Mouse (Mus musculus) T-cell, adult 2 months (primary cell): ENCODE measurements at regions not wholly inside any gene's neighbourhood (a gene's known extent, or its start where the extent isn't known, plus 50 kb on each side); places are given as distances from the start of the nearest gene placed in this dataset.

Experiments used
- DNase-seq: peaks from one replicate; pipeline ENCODE4 v3.0.0; 2022; ENCODE audit warnings: low spot score

GRCm38 (mm10) chr1:90668787-90669186, 66.0 kb downstream of the Cops8 start:
- DNase-seq: no peak

- DNase-seq: no peak
Measured at GRCm38 (mm10) chr1:90669237-90669636, 66.5 kb downstream of the Cops8 start.

GRCm38 (mm10) chr1:90670346-90670745, 67.6 kb downstream of the Cops8 start:
- DNase-seq: no peak

DNA sequence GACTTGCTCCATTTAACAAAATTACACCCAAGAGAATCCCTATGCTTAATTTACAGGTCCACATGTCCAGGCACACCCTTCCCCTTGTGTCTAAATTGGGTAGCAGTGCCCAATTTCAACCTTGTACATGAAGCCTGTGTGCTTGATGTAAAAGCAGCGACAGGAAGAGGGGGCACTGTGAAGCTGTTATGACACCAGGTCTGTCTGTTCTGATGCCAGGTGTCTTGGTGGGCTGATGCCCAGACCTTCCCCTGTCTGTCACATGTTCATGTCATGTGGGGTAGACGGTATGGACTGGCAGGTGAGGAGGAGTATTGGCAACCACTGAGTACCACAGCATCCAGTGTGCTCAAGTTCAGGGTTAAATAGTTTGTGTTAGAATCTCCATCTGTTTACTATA, 71.0 kb downstream of the Cops8 start:
- no peak for DNase-seq

- DNase-seq: peak; percentile 27
Measured at GRCm38 (mm10) chr1:90676192-90677006, 73.6 kb downstream of the Cops8 start.

- DNase-seq: no peak
Measured at GRCm38 (mm10) chr1:90677188-90677587, 74.4 kb downstream of the Cops8 start.

DNA sequence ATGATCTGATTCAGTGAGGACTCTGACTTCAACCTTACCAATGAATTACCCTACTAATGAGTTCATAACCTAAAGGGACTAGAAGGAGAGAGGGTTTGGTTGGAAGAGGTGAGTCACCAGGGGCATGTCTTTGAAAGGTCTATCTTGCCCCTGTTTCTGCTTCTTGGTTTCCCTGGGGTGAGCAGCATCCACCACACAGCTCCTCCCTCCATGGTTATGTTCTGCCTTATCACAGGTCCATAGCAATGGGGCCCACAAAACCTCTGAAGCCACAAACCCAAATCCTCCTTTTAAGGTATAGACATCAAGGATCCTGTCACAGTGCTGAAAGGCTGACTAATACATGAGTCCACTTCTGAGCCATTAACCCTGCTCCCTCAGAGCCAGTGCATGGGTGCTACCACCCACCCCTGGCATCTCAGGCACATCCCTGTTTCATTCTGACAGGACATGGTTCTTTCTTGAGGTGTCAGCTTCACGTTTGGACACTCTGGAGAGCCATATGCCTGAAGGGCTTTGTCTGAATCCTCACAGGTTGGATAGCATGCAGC, 74.9 kb downstream of the Cops8 start:
- no peak for DNase-seq

- DNase-seq: no peak
Measured at GRCm38 (mm10) chr1:90678416-90678815, 75.6 kb downstream of the Cops8 start.

GRCm38 (mm10) chr1:90688086-90688485, 85.3 kb downstream of the Cops8 start:
- no peak for DNase-seq

- DNase-seq: no peak
Measured at GRCm38 (mm10) chr1:90690591-90691116, 87.9 kb downstream of the Cops8 start.

GRCm38 (mm10) chr1:90691157-90691594, 88.4 kb downstream of the Cops8 start:
- no peak for DNase-seq

DNA sequence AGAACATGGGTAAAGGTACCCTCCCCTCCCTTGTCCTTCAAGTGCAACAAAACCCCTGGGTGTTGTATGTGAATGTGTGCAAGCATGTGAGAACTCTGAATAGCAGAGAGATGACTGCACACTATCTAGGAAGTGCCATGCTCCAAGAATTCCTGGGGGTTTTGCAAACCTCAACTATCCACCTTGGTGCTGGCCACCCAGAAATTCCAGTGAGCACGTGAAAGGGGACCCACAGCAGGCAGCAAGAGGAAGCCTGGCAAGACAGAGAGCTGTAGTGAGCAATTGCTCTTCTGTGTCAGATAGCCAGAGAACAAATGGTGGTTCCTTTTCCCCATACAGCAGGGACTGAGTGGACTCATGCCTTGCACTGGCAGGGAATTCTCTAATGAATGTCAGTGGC, 90.1 kb downstream of the Cops8 start:
- no peak for DNase-seq

GRCm38 (mm10) chr1:90694761-90695160, 92.0 kb downstream of the Cops8 start:
- no peak for DNase-seq

DNA sequence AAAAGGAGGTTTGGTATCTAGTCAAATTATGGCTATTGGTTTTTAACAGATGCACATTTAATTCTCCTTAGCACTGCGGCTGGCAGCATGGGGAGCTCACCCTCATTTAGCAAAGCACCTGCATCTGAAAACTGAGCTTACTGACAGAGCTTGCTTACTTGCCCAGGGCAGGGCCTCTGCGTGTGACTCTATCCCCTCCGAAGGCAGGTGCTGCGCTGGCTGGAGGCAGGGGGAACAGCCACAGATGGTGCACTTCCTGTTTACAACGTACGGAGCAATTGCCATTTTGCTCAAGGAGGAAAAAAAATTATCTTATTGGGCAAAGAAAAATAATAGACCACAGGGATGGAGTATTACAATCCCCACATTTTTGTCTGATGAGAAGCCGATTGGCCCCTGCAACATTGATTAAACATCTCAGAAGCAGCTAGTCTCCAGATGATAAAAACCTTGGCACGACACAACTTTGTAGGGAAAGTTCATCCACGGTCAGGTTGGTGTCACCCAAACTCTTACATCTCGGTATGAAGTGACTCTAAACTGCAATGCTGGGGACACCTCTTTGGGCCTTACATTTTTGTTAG, 92.5 kb downstream of the Cops8 start:
- DNase-seq: peak; percentile 47

- no peak for DNase-seq
Measured at GRCm38 (mm10) chr1:90696000-90696399, 93.2 kb downstream of the Cops8 start.

GRCm38 (mm10) chr1:90697056-90697596, 94.3 kb downstream of the Cops8 start:
- DNase-seq: no peak

- no peak for DNase-seq
Measured at GRCm38 (mm10) chr1:90698618-90699017, 95.8 kb downstream of the Cops8 start.

GRCm38 (mm10) chr1:90701756-90702155, 99.0 kb downstream of the Cops8 start:
- DNase-seq: no peak

- DNase-seq: no peak
Measured at GRCm38 (mm10) chr1:90706391-90706790, 103.6 kb downstream of the Cops8 start.

- no peak for DNase-seq
Measured at GRCm38 (mm10) chr1:90709761-90710160, 107.0 kb downstream of the Cops8 start.

DNA sequence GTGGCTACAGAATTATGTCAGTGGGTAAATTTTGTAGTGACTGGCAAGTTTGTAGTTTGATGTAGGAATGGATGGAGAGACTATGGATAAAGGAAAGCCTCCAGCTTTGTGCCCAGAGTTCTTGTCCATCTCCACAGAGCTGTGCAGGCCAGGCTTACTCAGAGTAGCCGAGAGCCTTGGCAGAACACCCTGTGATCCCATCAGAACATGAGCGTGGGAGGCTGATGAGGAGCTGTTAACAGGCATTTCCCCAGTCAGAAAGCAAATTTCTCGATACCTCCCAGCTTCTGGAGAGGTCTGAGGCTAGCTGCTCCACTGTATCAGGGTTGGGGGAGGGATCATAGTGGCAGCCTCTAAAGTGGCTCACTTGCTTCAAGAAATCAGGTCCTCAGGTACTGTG, 107.8 kb downstream of the Cops8 start:
- DNase-seq: no peak

DNA sequence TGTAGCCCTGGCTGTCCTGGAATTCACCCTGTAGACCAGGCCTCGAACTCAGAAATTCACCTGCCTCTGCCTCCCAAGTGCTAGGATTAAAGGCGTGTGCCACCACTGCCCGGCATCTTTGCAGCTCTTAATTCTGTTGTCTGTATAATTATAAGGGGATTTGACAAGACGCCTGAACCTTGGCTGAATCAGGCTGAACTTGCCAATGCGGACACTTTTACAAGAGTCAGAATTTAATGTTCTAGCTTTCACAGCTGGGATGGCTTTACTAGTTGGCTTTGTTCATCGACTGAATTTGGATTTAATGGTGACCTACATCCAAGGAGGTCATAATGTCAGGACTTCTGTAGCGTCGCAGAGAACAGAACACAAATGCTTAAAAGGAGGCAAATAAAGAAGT, 108.3 kb downstream of the Cops8 start:
- DNase-seq: no peak
